Comparison of ENCODE assay signal across 18 mouse cellular contexts in genomic region chr3:101365911-101366310, GRCm38 (mm10). TPM values are rescaled to one million over a fixed set of nuclear protein-coding genes. Genes with fewer than 3 reads are reported as not detected.
A peak's percentile ranks its signal among the peaks of the same experiment; 100 is the strongest.
DNase-seq lines count a peak whose midpoint lies in the region; ATAC-seq lines count a peak whose summit lies in the region.
"Had no signal": no experiment of that assay in that cellular context is flagged by ENCODE, and none has a peak within 500 bp of the region (broad histone marks: within the 10 kb centered on the region; RNA-seq: fewer than 3 reads in every experiment).

No protein-coding gene starts in this region.

- DNase-seq in cerebellum, postnatal 10 days, result peak; percentile 63 to 77
- peak; percentile 52 for DNase-seq in layer of hippocampus, adult 9-11 months
- no peak for DNase-seq in layer of hippocampus, postnatal 25 days (ENCODE audit: extremely low spot score in 1 of 2, low spot score in 1 of 2)
- DNase-seq in embryonic facial prominence, embryonic 10.5 days (ENCODE audit: low spot score), result no peak
- no peak for DNase-seq in MN1 (ENCODE audit: low spot score)
- no peak for DNase-seq in c-Kit-positive CD71-positive TER-119-positive erythroid progenitor cells, embryonic 14.5 days (ENCODE audit: low spot score)
- DNase-seq: adrenal gland, postnatal 10 days; cerebellum, postnatal 36 days; heart, postnatal 4 days; kidney, adult 2 months; spleen, adult 18-20 months; thymus, postnatal 4 days had no signal

- H3K9me3 ChIP-seq in embryonic facial prominence, embryonic 10.5 days, result no peaks in the 10 kb centered on the region
- H3K9me3 ChIP-seq in liver, embryonic 15.5 days (replicated peaks), result no peaks in the 10 kb centered on the region
- H3K9me3 ChIP-seq: embryonic facial prominence, embryonic 15.5 days; limb, embryonic 12.5 days had no signal

- H3K4me2 ChIP-seq in liver, embryonic 15.5 days, result no peak overlapping the region
- H3K4me2 ChIP-seq: embryonic facial prominence, embryonic 15.5 days; limb, embryonic 12.5 days had no signal

- H3K4me3 ChIP-seq in embryonic facial prominence, embryonic 10.5 days, result no peak overlapping the region
- no peak overlapping the region for H3K4me3 ChIP-seq in liver, embryonic 15.5 days (replicated peaks)
- H3K4me3 ChIP-seq: embryonic facial prominence, embryonic 15.5 days; limb, embryonic 12.5 days had no signal

- 0 out of 2 replicates have a peak, but pooled peaks cover 4% of the 10 kb centered on the region for H3K27me3 ChIP-seq in embryonic facial prominence, embryonic 10.5 days (replicated peaks; ENCODE audit: low read depth, poor library complexity, severe bottlenecking)
- no peaks in the 10 kb centered on the region for H3K27me3 ChIP-seq in liver, embryonic 15.5 days
- H3K27me3 ChIP-seq: embryonic facial prominence, embryonic 15.5 days; limb, embryonic 12.5 days had no signal

- ATAC-seq in cerebellum, adult (ENCODE audit: insufficient number of reproducible peaks, low FRiP score, low TSS enrichment), result no peak
- ATAC-seq in liver, embryonic 15.5 days (ENCODE audit: insufficient read depth), result no peak
- ATAC-seq: lung, postnatal 0 days had no signal

- H3K36me3 ChIP-seq in embryonic facial prominence, embryonic 10.5 days (replicated peaks), result no peaks in the 10 kb centered on the region
- H3K36me3 ChIP-seq in liver, embryonic 15.5 days (replicated peaks), result no peaks in the 10 kb centered on the region
- H3K36me3 ChIP-seq: embryonic facial prominence, embryonic 15.5 days; limb, embryonic 12.5 days had no signal

- WGBS in embryonic facial prominence, embryonic 10.5 days, result 41% methylated on average over 9 of the region's 9 CpGs
- 47% methylated on average over 9 of the region's 9 CpGs for WGBS in liver, embryonic 15.5 days (ENCODE audit: insufficient replicate concordance)

- no peak overlapping the region for H3K9ac ChIP-seq in liver, embryonic 15.5 days
- H3K9ac ChIP-seq: embryonic facial prominence, embryonic 15.5 days; limb, embryonic 12.5 days had no signal

- H3K27ac ChIP-seq in embryonic facial prominence, embryonic 10.5 days (replicated peaks), result peak overlapping the region; percentile 71
- H3K27ac ChIP-seq in liver, embryonic 15.5 days (replicated peaks), result peak overlapping the region; percentile 74; the same call in 1 of the 2 replicates
- H3K27ac ChIP-seq: embryonic facial prominence, embryonic 15.5 days; limb, embryonic 12.5 days; stomach, postnatal 0 days had no signal

- peaks cover 49% of the 10 kb centered on the region for H3K4me1 ChIP-seq in embryonic facial prominence, embryonic 10.5 days
- H3K4me1 ChIP-seq in liver, embryonic 15.5 days (replicated peaks), result peaks cover 57% of the 10 kb centered on the region

RNA-seq across cellular contexts. Expression of gene Igsf3, which starts 11.0 kb away (rescaled TPM):
- total RNA-seq in layer of hippocampus, postnatal 25 days (2021), result 10 to 100 TPM; 18.8 to 24.3 TPM
- 52.1 and 59.2 TPM in 2 replicates for polyA plus RNA-seq in embryonic facial prominence, embryonic 10.5 days (2016; fragmentation: Nextera tagmentation; extraction: Ambion mirVana)
- polyA plus RNA-seq in liver, embryonic 15.5 days (2015; fragmentation: Nextera tagmentation; extraction: Ambion mirVana), result 4.5 TPM in 2 replicates

Comparison
In these comparisons a context has a peak if more than half of its experiments do, and no peak if none do; other contexts are left out.
1. DNase-seq: peak in cerebellum, postnatal 10 days (2 of 2) and layer of hippocampus, adult 9-11 months (single experiment); none in layer of hippocampus, postnatal 25 days (0 of 2), embryonic facial prominence, embryonic 10.5 days (single experiment), MN1 (single experiment) and c-Kit-positive CD71-positive TER-119-positive erythroid progenitor cells, embryonic 14.5 days (single experiment).